Mouse (Mus musculus): ENCODE data around the gene Abcb10.

- TF ChIP-seq CTCF (IDR thresholded peaks at IDR 0.05; ENCODE audit: low read depth, low read length) (no peak), POLR2A (IDR thresholded peaks at IDR 0.05; ENCODE audit: borderline replicate concordance, low read depth, low read length) (no peak)
Measured at GRCm38 (mm10) chr8:123993597-123993996, 10.7 kb upstream of the Abcb10 start.
